Mouse (Mus musculus) monocyte, adult 59 days (primary cell): ENCODE data around the gene Sfxn4. TPM values are rescaled to one million over a fixed set of nuclear protein-coding genes. Genes with fewer than 3 reads are reported as not detected.

Experiments used
- total RNA-seq, 2 experiments: library from RNA; stranded (reverse); gene quantifications; one replicate each; pipeline ENCODE4 v1.2.4; 2023

Sfxn4 gene
- total RNA-seq: under 1 TPM; 0.67 to 0.92 TPM

GRCm38 (mm10) chr19:60860868-60861700 lies at the start of gene Sfxn4:
Gene Sfxn4, minus strand, starts transcription at chr19:60861479.

DNA sequence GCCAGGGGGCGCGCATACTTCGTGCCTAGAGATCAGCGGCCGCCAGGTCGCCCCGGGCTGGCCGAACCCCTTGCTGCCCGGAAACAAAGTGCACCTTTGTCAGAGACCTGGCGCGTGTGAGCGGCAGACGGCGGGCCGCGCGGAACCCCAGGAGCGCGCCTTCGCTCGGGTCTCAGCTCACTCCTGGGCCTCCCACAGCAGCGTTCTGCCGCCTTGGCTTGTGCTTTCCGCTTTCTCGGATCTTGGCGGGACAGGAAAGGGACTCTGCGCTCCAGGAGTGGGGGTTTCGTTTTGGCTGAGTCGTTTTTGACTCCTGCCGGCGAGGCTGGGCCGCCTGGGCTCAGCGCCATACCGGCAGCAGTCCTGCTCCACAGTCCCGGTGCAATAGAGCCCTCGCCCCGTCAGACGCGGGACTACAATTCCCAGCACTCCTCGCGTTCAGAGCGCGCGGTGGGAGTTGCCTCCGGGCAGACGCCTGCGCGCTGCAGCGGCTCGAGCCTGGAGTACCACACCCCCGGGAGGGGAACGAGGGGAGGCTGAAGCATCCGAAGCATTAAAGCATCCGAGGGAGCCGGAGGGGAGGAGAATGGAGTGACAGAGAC lies 28.5 kb upstream of the Sfxn4 start, which contains the start of gene Grk5:
Gene Grk5, plus strand, starts transcription at position 36 of the 602 bp plus-strand sequence.

GRCm38 (mm10) chr19:60874064-60874694 lies 12.9 kb upstream of the Sfxn4 start, which contains the start of gene Prdx3:
Gene Prdx3, minus strand, starts transcription at chr19:60874556.

DNA sequence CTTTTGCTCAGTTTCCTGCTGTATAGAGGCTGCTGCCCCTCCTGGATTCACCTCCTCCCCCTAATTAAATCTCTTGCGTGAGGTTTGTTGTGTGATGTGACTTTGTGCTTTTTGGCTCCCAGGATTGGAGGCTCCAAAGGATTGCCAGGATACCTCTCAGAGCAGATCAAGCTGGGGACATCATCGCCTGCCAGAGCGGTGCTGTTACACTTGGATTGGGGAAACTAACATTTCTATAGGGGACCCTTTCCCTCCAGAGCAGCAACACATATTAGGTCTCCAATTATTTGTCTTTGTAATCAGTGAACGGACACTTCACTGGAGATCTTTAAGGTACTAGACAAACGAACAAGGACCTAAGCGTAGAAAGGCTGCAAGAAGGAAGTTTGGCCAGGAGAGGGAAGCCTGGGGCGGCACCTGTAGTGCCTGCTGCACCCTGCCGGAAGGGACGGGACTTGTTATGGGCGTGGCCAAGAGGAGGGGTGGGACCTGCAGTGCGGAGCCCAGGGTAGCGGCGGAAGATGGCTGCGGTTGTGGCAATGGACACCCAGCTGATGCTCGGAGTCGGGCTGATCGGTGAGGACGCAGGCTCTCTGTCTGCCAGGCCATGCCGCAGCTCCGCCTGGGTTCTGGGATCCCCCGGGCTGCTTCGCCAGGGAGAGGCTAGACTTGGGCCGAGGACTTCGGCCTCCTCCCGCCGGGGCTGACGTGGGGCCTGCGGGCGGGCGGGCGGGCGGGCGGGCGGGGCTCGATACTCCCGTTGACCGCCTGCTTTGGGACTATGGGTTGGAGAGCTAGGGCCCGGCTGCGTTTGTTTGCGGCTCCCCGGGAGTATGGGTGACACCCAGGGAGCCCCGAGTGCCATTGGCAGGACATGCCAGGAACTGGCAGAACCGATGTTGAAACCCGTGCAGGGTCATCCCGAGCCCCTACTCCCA lies 49.9 kb downstream of the Sfxn4 start, which contains the start of gene Fam45a:
Gene Fam45a, plus strand, starts transcription at position 488 of the 938 bp plus-strand sequence.

DNA sequence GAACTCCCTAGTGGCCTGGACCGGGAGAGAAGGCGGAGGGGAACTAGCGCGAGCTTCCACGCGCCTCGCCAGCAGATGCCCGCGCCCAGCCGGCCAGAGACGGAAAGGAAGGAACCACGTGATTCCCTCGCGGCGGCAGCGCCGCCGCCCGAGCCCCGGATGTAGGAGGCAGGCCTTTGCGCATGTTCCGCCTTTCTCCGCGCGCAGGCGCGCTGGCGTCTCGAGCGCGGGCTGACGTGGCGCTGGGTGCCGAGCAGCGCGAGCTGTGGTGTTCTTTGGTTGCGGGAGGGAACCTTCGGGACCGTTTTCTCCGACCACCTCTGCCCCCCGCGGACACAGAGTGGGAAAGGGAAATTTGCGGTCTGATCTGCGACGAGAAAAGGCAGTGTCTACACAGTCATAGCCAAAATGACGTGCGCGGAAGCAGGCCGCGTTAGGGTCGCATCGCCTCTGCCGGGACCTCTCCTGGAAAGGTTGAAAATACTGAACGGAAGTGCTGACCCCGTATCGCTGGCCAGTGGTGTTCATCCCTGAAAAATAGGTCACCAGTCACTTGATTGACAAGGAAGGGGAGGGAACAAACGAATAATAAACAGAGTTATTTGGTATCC lies 70.6 kb downstream of the Sfxn4 start, which contains the start of gene Eif3a:
Gene Eif3a, minus strand, starts transcription at position 108 of the 611 bp plus-strand sequence.

Other genes with a start within 250 kb of the Sfxn4 start
- gene Nanos1, start 105.5 kb downstream of the Sfxn4 start, total RNA-seq: under 1 TPM; 0.39 to 0.46 TPM
- 100 to 1,000 TPM; 178 to 212 TPM for gene Eif3a, start 70.8 kb downstream of the Sfxn4 start, total RNA-seq
- 10 to 100 TPM; 34.6 to 43.2 TPM for gene Fam45a, start 49.9 kb downstream of the Sfxn4 start, total RNA-seq
- 10 to 100 TPM; 46.3 to 50.9 TPM for gene Prdx3, start 13.1 kb upstream of the Sfxn4 start, total RNA-seq
- gene Grk5, start 28.3 kb upstream of the Sfxn4 start, total RNA-seq: 100 to 1,000 TPM; 105 to 115 TPM